Mouse (Mus musculus) hematopoietic stem cell, adult 5-6 weeks (primary cell): ENCODE results near the gene Smpdl3a. TPM values are rescaled to one million over a fixed set of nuclear protein-coding genes. Genes with fewer than 3 reads are reported as not detected.

Experiments used
- ATAC-seq, 2 experiments: fragments of 125-278 bp in 1 of 2; replicated peaks in 1 of 2; 2 replicates each; pipeline ENCODE4 v1.8.0; 2016 to 2017; ENCODE audit warnings: inconsistent platforms in 2 of 2, mild to moderate bottlenecking in 2 of 2, moderate number of reproducible peaks in 2 of 2, low read depth in 1 of 2, moderate TSS enrichment in 1 of 2; ENCODE audit not compliant: low FRiP score in 2 of 2, poor library complexity in 2 of 2, severe bottlenecking in 2 of 2, insufficient read depth in 1 of 2, low TSS enrichment in 1 of 2
- total RNA-seq: library from RNA; stranded (forward); fragments of 172-1452, 232-1000 nt; gene quantifications from 2 replicates; pipeline ENCODE4 v1.2.3, GENCODE M21; 2017

Smpdl3a gene
- 38.4 and 49.7 TPM in 2 replicates for total RNA-seq

GRCm38 (mm10) chr10:57794018-57794417, at the start of gene Smpdl3a:
Smpdl3a (plus strand) TSS chr10:57794335.
- ATAC-seq: no peak

- peak in 1 of 2 experiments; percentile 19; a peak in 1 of 4 replicates for ATAC-seq
These were observed 48.7 kb upstream of the Smpdl3a start for GRCm38 (mm10) chr10:57745452-57745851.

- no peak for ATAC-seq
These were observed 47.0 kb upstream of the Smpdl3a start for GRCm38 (mm10) chr10:57747127-57747526.

GRCm38 (mm10) chr10:57753343-57753742, 40.8 kb upstream of the Smpdl3a start:
- peak; percentile 89 to 96 for ATAC-seq

- no peak for ATAC-seq
These were observed 38.9 kb upstream of the Smpdl3a start for GRCm38 (mm10) chr10:57755201-57755736.

GRCm38 (mm10) chr10:57758999-57759398, 35.1 kb upstream of the Smpdl3a start:
- no peak for ATAC-seq

GRCm38 (mm10) chr10:57760694-57761093, 33.4 kb upstream of the Smpdl3a start:
- no peak for ATAC-seq

- no peak for ATAC-seq
These were observed 31.1 kb upstream of the Smpdl3a start for GRCm38 (mm10) chr10:57763044-57763443.

- ATAC-seq: no peak
These were observed 10.6 kb upstream of the Smpdl3a start for GRCm38 (mm10) chr10:57783289-57784130.

GRCm38 (mm10) chr10:57784131-57784875, 9.8 kb upstream of the Smpdl3a start:
- no peak for ATAC-seq

- peak in 1 of 2 experiments; percentile 22; a peak in 1 of 4 replicates for ATAC-seq
These were observed 9.3 kb upstream of the Smpdl3a start, which contains the start of gene Fabp7 for GRCm38 (mm10) chr10:57784876-57785150. Fabp7 (plus strand) TSS chr10:57784881.

GRCm38 (mm10) chr10:57785552-57785951, 8.6 kb upstream of the Smpdl3a start:
- ATAC-seq: no peak

- ATAC-seq: no peak; a peak in 1 of 4 replicates
These were observed 1.2 kb upstream of the Smpdl3a start for GRCm38 (mm10) chr10:57792957-57793356.

GRCm38 (mm10) chr10:57794491-57795461, 641 bp downstream of the Smpdl3a start:
- ATAC-seq: peak; percentile 54 to 71

GRCm38 (mm10) chr10:57795542-57795941, 1.4 kb downstream of the Smpdl3a start:
- 0 out of 4 replicates have a peak, but pooled peaks of 1 of the 2 experiments have one; percentile 2 for ATAC-seq

- ATAC-seq: peak; percentile 62 to 70
These were observed 1.9 kb downstream of the Smpdl3a start for GRCm38 (mm10) chr10:57796057-57796456.

GRCm38 (mm10) chr10:57799486-57799885, 5.4 kb downstream of the Smpdl3a start:
- ATAC-seq: peak in 1 of 2 experiments; percentile 43; a peak in 1 of 4 replicates
